Mouse (Mus musculus) kidney, embryonic 16.5 days (tissue): Measurements from ENCODE around the gene Cited1. TPM values are rescaled to one million over a fixed set of nuclear protein-coding genes. Genes with fewer than 3 reads are reported as not detected.
"Not testable (repeated sequence)": the region's sequence is repeated elsewhere in the genome, so short reads cannot be mapped to it uniquely, and the experiment has no call there.

Experiments used
- ATAC-seq: fragments of 200-750 bp; cut with Nextera tagmentation; 2 replicates; pipeline ENCODE4 v1.8.0; 2017; ENCODE audit warnings: moderate TSS enrichment; ENCODE audit not compliant: low FRiP score, low TSS enrichment
- H3K27ac ChIP-seq: fragments of 300-500 bp; sonication (generic); 2 replicates; pipeline ENCODE4 v1.5.1; 2014; ENCODE audit warnings: low read length
- H3K27me3 ChIP-seq: fragments of 300-500 bp; sonication (generic); 2 replicates; pipeline ENCODE4 v1.6.1; 2014; ENCODE audit warnings: low read length, control low read depth, mixed read lengths; ENCODE audit not compliant: insufficient read depth
- H3K36me3 ChIP-seq: fragments of 300-500 bp; sonication (generic); 2 replicates; pipeline ENCODE4 v1.6.1; 2014; ENCODE audit warnings: low read length, control low read depth, mixed read lengths; ENCODE audit not compliant: insufficient read depth
- H3K4me1 ChIP-seq: fragments of 300-500 bp; sonication (generic); 2 replicates; pipeline ENCODE4 v1.6.1; 2014; ENCODE audit warnings: low read length, control low read depth, mixed read lengths; ENCODE audit not compliant: insufficient read depth
- H3K4me2 ChIP-seq: fragments of 300-500 bp; sonication (generic); replicated peaks from 2 replicates; pipeline ENCODE4 v1.6.1; 2014; ENCODE audit warnings: low read depth, low read length
- H3K4me3 ChIP-seq: fragments of 300-500 bp; sonication (generic); 2 replicates; pipeline ENCODE4 v1.5.1; 2014; ENCODE audit warnings: mild to moderate bottlenecking, low read length
- H3K9ac ChIP-seq: fragments of 300-500 bp; sonication (generic); replicated peaks from 2 replicates; pipeline ENCODE4 v1.6.1; 2014; ENCODE audit warnings: low read length
- H3K9me3 ChIP-seq: fragments of 300-500 bp; sonication (generic); 2 replicates; pipeline ENCODE4 v1.6.1; 2016; ENCODE audit warnings: low read length, control low read depth
- WGBS: fragments of 180-500 bp; shearing (Covaris S2); extraction: QIAGEN DNeasy Blood & Tissue Kit; methylation state at CpG from one replicate; pipeline ENCODE4 v1.1.7; 2014; 5-methylcytosine and 5-hydroxymethylcytosine counted together
- microRNA-seq: library from miRNA; unstranded; fragments of <30 nt; microRNA quantifications from one replicate; pipeline ENCODE4, GENCODE M21; 2016
- polyA plus RNA-seq: library from polyadenylated mRNA; unstranded; fragments of >200 nt; fragmentation: Nextera tagmentation; extraction: Ambion mirVana; gene quantifications from 2 replicates; pipeline ENCODE4 v1.2.1, GENCODE M21; 2015

Cited1 gene
- polyA plus RNA-seq, 1 experiment from 2014 or later, result 142 TPM

- peaks cover 34% of the 10 kb centered on the region for H3K27me3 ChIP-seq
- H3K36me3 ChIP-seq, result 0 out of 2 replicates have a peak, but pooled peaks cover 5% of the 10 kb centered on the region
- no peak overlapping the region for H3K9ac ChIP-seq
- no peak overlapping the region for H3K4me2 ChIP-seq
- no peak for ATAC-seq
- no peaks in the 10 kb centered on the region for H3K9me3 ChIP-seq
- H3K4me1 ChIP-seq, result no peaks in the 10 kb centered on the region
- no peak overlapping the region for H3K4me3 ChIP-seq
- WGBS, result 47% methylated on average over 2 of the region's 2 CpGs
- no peak overlapping the region for H3K27ac ChIP-seq
Measured at GRCm38 (mm10) chrX:102244334-102244733, 7.6 kb downstream of the Cited1 start.

DNA sequence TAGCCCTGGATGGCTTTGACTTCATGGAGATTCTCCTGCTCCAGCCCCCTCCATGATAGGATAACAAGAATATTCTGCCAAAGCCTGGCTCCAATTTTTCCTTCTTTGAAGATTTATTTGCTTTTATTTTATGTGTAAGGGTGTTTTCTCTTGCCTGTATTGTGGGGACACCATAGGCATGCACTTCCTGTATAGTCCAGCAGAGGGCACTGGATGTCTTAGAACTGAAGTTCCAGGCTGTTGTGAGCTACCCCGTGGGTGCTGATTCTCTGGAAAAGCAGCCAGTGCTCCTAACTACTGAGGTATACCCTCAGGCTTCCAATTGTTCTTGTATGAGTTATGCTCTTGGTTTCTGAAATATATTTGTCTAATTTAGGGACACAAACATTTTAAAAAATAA, 32.9 kb downstream of the Cited1 start:
- Histone ChIP-seq H3K4me3 (no peak overlapping the region), H3K27ac (no peak overlapping the region), H3K4me1 (no peaks in the 10 kb centered on the region), H3K36me3 (no peaks in the 10 kb centered on the region), H3K27me3 (no peaks in the 10 kb centered on the region), H3K9ac (no peak overlapping the region), H3K4me2 (no peak overlapping the region), H3K9me3 (no peaks in the 10 kb centered on the region)
- ATAC-seq, result no peak
- 30% methylated on average over 1 of the region's 1 CpGs for WGBS

GRCm38 (mm10) chrX:102215356-102215755, 36.6 kb downstream of the Cited1 start:
- H3K36me3 ChIP-seq, H3K27ac ChIP-seq, H3K4me1 ChIP-seq, H3K9me3 ChIP-seq, H3K9ac ChIP-seq, ATAC-seq, H3K27me3 ChIP-seq, H3K4me2 ChIP-seq, H3K4me3 ChIP-seq: not testable (repeated sequence)
- 46% methylated on average over 9 of the region's 9 CpGs for WGBS

Small RNA genes within 50 kb of the gene (microRNA-seq; reads per million reads assigned to microRNA genes)
- not detected for gene Gm26318

Other genes with a start within 250 kb of the Cited1 start
- 3.4 and 3.9 TPM in 2 replicates for gene Rtl5, start 180.9 kb downstream of the Cited1 start, polyA plus RNA-seq
- gene Pin4, start 132.7 kb downstream of the Cited1 start, polyA plus RNA-seq, result 56.7 and 65.1 TPM in 2 replicates
- 13.5 and 14.1 TPM in 2 replicates for gene Ercc6l, start 95.1 kb downstream of the Cited1 start, polyA plus RNA-seq
- 719 and 735 TPM in 2 replicates for gene Rps4x, start 62.8 kb downstream of the Cited1 start, polyA plus RNA-seq